Mouse (Mus musculus) layer of hippocampus, adult 8-10 months (tissue): Measurements from ENCODE around the gene Ddah2. TPM values are rescaled to one million over a fixed set of nuclear protein-coding genes. Genes with fewer than 3 reads are reported as not detected.

Experiments used
- DNase-seq, 2 experiments: peaks; one replicate each; pipeline ENCODE4 v3.0.0; 2022; ENCODE audit warnings: low spot score in 2 of 2
- total RNA-seq, 4 experiments: library from RNA; stranded (reverse); gene quantifications; 2 replicates each; pipeline ENCODE4 v1.2.4; 2022

The Ddah2 gene
- total RNA-seq, 4 experiments from 2014 or later: 8.8 to 20.3 (median 14.9) TPM

DNA sequence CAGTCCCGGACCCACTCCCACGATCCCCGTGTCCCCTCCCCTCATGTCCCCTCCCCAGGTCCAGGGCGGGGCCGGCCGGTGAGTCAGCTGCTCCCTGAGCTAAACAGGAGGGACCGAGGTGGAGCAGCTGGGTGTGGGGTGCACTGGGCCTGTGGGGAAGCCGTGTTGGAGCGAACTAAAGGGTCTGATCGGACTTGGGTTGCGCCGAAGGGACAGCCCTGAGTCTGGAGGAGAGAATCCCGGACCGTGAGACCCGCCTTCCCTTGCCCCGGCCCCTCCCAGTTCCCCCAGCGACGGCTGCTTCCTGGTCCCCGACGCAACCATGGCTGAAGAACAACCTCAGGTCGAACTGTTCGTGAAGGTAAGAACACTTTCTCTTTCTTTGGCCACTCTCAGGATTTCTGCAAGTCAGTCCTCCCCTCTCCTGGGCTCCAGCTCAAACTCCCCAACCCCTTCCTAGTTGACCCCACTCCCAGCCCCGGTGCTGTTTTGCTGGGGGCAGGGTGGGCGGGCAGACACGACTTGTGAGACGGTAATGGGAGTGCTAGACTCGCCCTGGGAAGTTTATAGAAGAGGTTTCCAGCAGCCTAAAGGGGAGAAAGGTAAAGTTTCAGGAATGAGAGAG lies 8.6 kb upstream of the Ddah2 start:
- DNase-seq: no peak

DNA sequence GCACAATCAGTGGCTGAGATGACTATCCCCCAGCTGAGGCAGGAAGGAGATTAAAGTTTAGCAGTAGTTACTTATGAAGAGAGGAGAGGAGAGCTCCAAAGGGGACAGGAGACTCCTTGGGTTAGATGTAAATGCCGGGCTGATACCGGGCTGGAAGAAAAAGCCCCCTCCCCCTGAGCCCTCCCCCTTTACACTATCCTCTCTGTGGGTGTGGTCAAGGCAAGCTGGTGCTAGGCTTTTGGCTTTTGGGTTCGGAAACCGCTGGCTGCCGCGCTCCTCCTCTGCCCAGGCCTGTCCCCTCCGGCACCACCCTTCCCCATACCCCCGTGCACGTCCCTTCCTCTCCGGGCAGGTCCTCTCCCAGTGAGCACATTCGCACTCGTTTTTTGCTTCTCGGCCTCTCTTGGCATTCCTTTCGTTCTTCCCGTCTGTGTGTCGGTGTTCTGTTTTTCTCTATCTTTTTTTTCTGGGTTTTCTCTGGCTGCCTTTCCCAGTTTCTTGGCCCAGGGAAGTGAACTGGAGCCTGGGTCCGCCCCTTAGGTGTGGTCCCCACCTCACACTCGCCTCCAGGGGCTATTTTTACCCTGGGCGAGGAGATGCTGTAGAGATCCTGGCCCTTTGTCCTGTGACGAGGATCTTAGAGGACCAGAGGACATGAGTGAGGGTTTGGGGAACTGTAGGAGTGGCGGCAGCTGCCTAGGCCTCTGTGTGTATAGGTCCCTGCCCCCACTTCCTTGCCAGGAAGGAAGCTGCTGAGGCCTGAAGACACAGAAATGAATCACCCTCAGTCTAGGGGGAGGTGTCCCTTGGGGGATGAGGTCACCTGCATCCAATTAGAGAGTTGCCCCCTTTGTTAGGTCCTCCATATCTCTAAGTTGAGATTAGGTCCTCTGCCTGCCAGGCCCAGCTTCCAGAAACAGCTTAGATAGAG lies 7.4 kb upstream of the Ddah2 start:
- DNase-seq: no peak

DNA sequence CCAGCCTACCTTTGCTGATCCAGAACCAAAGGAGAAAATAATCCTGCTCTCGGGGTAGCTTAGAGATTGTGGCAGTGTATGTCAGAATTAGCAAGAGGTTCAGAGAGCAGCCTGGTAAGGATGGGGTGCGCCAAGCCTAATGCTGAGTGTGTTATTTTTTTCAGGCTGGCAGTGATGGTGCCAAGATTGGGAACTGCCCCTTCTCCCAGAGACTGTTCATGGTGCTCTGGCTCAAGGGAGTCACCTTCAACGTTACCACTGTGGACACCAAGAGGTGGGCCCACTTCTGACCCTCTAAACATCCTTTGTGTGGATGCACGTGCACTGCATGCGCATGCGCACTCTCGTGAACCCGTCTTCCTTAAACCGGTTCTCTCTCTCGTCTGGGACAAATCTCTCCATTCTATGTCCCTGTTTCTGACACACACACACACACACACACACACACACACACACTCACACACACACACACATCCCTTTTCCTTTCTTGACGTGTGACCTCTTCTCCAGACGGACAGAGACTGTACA lies 6.5 kb upstream of the Ddah2 start:
- DNase-seq: no peak

DNA sequence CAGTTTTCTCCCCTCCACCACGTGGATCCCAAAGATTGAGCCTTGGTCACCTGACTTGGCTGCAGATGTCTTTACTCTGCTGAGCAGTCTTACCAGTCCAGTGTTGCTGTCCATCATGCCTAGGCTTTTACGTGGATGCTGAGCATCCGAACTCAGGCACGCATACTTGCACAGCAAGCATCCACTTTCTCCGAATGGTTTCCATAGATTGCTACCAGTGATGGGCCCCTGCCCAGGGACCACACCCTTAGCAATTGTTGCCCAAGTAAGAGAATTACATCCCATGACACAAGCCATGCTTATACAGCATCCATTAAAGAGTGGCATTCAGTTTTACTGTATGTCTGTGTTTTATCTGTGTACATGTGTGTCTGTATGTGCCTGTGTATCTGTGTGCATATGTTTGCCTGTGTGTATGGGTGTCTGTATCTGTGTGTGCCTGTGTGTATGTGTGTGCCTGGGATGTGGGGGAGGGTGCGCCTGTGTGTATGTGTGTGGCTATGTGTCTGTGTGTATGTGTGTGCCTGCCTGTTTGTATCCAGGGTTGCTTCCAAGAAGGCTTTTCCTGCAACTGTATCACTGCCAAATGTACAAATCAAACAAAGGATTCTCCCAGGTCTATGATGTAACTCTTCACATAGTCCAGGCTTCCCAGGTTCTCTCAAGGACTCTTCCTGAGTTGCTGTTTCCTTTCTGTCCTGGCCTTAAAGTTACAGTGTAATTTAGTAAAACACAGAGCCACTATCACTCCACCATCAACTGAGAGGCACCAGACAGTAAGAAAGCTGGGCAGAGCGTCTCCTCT lies 2.9 kb upstream of the Ddah2 start:
- no peak for DNase-seq

DNA sequence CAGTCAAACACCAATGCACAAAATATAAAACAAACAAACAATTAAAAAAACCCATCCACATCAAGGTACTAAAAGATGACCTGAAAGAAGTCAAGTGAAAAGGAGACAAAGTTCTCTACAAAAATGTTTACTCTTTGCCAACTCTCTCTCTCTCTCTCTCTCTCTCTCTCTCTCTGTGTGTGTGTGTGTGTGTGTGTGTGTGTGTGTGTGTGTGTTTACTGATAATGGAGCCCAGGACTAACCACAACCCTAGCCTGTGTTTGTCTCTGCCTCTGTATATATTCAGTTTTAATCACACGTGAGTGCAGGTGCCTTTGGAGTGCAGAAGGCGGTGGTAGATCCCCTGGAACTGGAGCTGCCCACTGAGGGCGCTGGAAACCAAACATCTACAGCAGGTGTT lies 1.7 kb upstream of the Ddah2 start:
- DNase-seq: no peak

DNA sequence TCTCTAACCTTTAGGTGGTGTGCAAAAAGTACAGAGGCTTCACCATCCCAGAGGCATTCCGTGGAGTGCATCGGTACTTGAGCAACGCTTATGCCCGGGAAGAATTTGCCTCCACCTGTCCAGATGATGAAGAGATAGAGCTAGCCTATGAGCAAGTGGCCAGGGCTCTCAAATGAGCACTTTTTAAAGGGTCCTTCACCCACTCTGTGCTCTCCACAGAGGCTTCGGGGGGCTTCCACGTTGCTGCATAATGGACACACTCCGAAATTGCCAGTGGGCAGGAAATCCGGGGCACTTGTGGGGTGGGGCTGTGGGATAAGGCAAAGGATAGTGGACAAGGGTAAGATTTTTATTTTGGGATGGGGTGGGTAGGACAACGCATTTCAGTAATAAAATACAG lies 519 bp upstream of the Ddah2 start:
- DNase-seq: no peak

DNA sequence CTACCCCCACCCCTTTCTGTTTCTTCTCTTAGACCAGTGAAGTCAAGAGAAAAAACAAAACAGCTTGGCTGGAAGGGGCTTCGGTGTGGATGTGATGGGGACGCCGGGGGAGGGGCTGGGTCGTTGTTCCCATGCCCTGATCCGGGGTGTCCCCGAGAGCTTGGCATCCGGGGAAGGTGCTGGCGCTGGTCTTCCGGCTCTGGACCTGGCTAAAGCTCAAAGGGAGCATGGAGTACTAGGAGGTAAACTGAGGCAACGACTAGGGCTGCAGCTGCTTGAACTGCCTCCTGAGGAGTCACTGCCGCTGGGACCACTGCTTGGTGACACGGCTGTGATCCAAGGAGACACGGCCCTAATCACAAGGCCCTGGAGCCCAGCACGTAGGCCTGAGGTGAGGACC lies 1.2 kb downstream of the Ddah2 start:
- no peak for DNase-seq

DNA sequence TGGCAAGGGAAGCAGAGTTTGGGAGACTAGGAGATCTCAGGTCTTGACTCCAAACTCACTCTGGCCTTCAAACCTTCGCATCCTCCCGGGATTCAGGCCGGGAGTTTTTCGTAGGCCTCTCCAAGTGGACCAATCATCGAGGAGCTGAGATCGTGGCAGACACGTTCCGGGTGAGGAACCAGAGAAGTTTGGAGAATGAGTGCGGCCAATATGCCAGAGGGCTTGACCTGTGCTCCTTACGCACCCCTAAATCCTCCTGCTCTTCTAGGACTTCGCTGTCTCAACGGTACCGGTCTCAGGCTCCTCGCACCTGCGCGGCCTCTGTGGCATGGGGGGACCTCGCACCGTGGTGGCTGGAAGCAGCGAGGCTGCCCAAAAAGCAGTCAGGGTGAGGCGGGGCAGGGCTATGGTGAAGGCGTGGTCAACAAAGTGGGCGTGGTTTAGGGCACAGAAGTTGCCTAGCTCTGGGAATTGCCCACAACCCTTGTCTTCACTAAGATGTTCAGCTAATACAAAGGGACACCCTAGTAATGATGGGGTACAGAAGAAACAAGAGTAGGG lies 2.0 kb downstream of the Ddah2 start:
- DNase-seq: no peak

DNA sequence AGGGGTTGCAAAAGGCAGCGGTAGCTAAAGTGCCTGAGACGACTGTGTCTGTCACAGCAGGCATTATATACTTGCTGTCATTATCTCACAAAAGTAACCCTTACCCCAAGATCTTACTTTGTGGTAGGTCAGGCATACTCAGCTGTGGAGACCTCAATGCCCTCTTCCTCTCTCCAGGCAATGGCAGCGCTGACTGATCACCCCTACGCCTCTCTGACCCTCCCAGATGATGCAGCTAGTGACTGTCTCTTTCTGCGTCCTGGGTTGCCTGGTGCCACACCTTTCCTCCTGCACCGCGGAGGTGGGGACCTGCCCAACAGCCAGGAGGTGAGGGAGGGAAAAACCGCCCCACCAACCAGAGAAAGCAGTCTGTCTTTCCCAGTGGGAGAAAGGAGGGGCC lies 2.5 kb downstream of the Ddah2 start:
- DNase-seq: no peak

DNA sequence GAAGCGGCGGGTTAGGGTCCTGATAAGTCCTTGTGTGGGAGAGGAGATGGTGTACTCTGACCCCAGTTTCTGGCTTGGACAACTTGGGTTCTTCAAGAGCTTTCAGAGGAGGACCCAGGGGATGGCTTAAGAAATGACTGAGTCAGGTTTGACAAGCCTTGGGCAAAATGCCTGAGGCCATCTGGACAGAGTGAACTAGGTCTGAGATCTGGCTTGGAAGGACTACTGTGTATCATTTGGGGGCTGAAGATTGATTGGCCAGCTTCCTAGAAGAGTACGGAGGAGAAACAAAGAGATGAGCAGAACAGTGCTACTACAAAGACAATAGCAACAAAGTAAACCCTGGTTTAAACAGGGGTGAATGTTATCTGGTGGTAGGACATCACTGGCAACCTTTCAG lies 4.6 kb downstream of the Ddah2 start:
- DNase-seq: no peak

DNA sequence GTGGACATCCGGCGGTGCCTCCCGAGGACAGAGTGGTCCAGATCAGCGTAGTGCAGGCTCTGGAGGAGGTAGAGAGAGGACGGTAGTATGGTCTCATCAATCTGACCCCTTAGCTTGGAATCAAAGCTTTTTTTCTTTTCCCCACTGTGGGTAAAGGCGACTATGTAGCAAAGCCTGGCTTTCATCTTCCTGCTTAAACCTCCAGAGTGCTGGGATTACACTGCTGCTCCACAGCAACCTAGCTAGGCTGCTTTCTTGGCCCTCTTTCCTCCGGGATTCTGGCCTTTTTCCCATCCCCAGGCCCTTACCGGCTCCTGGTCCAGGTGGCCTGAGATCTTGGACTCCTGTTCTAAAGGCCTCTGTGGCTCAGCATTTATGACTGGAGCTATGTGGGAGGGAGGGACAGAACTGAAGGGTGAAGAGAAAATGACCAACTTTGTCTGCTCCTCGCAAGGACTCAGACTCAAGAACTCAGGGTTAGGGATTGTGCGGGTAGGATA lies 5.6 kb downstream of the Ddah2 start:
- DNase-seq: no peak

DNA sequence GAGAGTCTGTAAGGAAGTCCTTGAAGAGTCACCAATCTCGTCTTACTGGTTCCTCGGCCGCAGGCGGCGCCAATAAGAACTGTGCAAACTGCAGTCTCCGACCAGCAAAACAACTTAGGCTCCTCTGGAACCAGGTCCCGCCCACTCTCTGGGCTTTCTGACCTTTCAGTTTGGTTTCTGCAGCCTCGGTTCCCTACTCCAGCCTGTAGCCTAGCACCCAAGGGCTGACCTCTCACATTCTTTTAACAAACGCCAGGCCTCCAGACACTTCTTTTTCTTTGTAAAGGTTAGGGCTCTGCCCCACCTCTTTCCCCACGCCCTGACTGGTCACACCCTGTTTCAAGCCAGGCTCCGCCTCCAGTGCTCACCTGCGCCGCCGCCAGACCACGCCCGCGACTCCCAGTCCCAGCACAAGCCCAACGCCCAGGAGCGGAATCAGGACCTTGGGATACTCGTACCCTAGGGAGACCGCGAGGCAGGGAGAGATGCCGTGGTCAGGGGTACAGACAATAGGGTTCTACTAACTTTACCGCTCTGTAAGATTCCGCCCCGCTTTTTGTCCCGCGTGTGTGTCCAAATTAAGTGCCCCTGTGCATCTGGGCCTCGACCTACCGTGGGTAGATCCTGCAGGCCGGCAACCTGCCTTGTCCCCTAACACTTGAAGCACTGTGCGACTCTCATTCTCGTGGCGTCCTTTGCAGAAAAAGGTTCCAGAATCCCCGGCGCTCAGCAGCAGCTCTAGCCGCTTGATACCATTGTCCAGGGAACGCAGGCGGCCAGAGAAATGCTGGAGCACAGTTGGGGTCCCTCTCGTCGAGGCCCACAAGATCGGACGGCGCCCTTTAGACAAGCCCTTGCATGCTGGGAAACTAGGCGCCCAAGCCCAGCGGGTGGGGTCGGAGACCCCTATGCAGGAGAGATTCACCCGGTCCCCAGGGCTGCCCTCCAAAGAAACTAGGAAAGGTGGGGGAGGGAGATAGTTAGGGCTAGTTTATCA lies 6.4 kb downstream of the Ddah2 start, which contains the start of gene Ly6g6c:
Ly6g6c (plus strand) TSS at position 438 of the 997 bp plus-strand sequence.
- DNase-seq: no peak

DNA sequence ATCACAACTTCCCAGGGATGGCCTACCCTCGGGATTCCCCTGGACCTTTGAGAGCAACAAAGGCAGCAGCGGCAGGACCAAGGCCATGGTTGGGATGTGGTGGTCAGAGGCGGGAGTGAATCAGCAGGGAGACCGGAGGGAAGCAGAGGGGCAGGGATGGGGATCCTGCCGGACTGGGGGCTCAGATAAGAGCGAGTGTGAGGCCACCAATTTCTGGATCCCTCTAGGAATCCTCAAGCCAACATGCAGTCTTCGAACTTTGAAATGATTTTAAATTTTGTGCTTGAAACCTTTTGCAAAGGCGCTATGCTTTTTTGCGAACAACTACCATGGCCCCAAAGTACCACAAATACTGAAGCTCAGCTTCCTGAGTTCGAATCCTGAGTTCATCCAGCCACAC lies 7.2 kb downstream of the Ddah2 start, which contains the start of gene Mpig6b:
Mpig6b (minus strand) TSS at position 101 of the 400 bp plus-strand sequence.
- no peak for DNase-seq

DNA sequence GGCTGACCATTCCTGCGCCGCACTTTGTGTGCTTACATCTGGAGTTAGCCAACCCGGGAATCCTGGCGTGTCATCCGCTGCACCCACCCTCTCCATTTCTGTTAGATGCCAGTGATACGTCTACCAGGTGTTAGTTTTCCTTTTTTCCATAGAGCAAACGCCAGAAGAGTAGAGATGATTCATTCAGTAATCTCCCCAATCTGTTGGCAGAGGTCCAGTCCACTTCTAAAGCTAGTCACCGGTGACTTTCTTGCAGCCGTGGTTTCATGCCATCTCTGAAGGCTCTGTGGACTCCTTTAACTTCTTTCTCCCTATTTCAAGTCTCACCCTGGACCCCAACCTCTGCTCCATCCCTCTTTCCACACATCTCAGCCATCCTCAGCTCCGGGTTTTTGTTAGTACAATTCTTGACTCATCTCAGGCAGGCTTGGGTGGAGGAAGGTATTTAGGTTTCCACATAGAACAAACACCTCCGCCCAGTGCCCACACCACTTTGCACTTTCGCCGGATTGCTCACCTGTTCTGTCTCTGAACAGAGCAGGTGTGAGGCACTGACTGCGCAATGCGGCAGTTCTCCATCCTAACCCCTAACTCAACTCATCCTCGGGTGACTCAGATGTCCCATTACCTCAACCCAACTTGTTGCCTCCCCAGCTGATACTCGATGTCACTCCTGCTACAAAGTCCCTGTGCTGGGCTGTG lies 9.5 kb downstream of the Ddah2 start:
- DNase-seq: no peak

DNA sequence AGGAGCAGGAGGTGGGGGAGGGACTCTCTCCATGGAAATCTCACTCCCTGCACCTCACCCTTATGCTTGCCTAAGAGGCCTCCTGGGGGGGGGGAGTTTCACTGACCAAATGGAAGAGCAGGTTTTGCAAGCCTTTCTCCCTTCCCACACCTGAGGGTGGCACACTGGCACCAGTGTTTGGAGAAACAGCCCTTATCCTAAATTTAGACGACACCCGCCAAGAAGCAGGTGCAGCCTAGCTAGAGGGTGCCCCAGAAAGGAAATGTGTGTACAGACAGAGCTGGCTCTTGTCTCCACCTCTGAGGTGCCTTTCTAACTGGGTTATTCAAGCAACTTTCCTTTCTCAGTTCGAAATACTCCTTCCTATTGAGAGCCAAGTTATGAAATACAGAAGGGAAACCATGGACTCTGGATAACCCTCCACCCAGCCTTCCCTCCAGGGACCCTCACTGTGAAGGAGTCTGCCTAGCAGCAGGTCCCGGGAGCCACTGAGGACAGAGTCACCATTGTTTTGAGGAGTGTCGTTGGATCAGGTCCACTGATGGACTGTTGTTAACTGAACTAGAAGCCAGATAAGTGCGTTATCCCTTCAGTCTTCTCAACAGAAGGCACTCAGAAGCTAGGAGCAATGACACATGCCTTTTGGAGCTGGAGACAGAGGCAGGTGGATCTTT lies 11.9 kb downstream of the Ddah2 start:
- DNase-seq: no peak

DNA sequence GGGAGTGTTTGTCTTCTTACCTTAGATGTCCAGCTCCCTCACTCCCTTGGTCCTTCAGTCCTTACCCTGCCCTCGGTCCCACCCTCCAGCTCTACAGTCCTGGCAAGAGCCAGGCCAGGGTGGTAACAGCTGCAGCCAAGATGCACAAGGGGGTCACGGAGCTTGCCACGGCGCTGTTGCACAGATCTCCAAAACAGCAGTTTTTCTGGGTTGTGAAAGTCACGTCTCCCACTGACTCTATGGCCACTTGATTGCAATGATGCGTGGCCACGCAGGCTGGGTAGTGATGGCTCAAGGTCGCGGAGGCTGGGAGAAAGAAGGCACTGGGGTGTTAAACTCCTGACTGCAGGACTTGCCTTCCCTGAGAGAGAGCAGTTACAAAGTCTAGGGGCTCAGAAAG lies 12.6 kb downstream of the Ddah2 start:
- DNase-seq: no peak

DNA sequence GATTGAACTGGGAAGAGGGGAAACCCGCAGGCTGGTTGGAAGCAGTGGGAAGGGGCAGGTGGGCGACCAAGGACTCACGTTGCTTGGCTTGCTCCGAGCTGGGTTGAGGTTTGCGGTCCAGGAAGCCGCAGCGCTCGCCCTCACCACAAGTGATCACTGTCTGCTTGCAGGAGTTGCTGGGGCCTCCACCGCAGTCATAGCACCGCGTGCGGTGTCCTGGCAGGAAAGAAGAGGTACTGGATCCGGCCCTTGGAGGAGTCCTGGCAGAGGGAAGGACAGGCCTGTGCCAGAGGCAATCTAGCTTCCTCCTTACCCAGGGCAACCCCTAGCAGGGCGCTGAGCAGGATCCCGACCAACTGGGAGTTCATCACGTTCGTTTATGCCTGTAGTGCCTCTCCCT lies 15.3 kb downstream of the Ddah2 start:
- DNase-seq: no peak

DNA sequence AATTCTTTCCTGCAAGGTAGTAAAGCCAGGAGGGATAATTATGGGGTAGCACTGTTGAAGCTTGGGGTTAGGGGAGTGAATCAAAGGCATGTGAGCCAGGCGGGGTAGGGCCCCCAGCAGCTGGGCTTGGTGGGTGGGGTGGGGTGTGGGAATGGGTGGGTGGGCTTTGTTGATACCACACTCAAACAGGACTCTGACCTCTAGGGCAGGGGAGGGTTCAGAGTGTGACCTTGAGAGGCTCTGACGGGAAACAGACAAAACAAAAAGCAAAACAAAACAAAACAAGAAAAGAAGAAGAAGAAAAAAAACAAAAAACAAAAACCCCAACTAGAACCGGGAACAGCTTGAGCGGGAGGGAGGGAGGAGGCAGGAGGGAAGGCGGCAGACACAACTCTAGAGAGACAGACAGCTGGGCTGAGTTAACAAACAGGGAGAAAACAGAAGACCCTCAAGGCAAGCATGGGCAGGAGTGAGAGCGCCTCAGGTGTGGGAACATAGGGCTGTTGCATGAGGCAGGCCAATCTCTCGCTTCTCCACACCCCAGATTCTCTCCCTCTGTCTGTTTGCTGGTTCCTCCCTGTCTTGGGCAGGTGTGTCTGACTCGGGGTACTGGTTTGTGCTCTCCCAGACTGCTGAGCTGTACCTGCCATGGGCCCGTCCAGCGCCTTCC lies 17.8 kb downstream of the Ddah2 start, which contains the start of gene Ly6g6e:
Ly6g6e (plus strand) TSS at position 396 of the 670 bp plus-strand sequence.
- no peak for DNase-seq
